Mouse (Mus musculus) lung, postnatal 36 days (tissue): Measurements from ENCODE around the gene Col28a1.
"Not testable (repeated sequence)": the region's sequence is repeated elsewhere in the genome, so short reads cannot be mapped to it uniquely, and the experiment has no call there.

Experiments used
- DNase-seq: peaks from one replicate; pipeline ENCODE4 v3.0.0; 2022; ENCODE audit warnings: mixed read lengths

The Col28a1 gene

DNA sequence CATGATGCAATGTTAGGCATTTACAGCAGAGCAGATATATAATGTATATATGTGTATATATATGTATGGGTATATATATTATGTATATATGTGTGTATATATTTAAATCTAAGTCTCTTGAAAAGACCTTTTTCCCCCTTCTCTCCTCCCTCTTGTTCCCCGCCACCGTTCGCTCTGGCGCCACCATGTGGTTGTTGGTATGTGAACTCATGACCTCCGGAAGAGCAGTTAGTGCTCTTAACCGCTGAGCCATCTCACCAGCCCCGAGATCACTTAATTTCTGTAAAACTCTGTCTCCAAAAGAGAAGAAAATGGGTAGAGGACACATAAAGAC, 208.8 kb downstream of the Col28a1 start:
- peak; percentile 56 for DNase-seq

DNA sequence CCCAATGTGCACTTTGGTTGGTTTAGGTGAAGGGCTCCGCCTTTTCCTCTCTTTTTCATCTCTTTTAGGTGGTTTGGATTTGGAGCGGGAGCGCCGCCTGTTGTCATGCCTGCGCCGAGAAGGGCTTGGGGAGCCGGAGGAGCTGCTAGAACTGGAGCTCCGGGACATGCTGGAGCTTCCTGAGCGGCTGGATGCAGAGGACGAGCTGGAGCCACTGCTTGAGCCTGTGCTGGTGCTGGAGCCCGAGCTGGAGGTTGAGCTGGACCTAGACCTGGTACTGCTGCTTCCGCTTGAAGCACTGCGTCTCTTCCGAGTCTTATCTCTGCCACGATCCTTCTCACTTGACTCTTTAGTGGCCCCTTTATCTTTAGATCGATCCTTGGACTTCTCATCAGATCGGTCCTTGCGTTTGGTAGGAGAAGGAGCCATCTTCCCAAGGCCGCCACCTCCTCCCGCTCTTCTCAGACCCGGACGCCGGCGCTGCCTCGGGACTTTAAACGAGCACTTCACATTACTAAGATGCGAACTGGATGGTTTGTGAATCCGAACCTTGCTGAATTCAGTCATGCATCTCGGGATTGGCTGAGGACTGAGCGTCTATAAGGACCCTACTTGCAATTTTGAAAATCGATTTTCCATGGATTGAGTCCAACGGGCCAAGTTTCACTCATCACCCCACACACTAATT, 209.3 kb downstream of the Col28a1 start:
- DNase-seq: not testable (repeated sequence)

DNA sequence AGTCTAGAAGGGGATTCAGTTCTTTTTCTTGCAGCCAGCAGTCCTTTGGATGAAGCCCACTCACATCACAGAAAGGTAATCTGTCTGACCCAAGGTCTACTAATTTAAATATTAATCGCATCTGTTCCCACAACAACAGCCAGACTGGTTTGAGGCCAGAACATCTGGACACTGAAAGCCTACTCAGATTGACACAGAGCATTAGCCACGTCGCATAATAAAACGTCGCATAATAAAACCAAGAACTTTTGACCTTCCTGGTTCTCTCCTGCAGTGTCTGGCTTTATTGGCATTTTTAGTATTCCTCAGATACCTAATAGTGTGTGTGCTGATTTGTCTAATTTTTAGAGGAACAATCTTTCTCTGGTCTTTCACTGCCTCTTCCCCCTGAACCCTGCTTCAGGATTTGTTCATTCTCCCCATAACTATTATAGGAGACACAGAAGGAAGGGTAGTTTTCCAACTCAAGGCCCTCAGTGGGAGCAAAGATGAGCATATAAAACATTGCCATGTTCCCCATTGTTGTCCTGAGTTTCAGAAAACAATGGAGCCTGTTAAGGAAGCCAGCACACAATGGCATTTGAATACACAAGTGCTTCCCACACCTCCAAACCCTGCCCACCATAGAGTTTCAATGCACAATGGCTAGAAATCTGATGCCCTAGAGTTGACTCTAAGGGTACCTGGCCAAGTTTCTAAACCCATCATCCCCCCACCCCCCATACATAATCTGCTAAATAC, 221.2 kb downstream of the Col28a1 start:
- no peak for DNase-seq

- DNase-seq: no peak
Observed at GRCm38 (mm10) chr6:7969376-7969775, 223.0 kb downstream of the Col28a1 start.

DNA sequence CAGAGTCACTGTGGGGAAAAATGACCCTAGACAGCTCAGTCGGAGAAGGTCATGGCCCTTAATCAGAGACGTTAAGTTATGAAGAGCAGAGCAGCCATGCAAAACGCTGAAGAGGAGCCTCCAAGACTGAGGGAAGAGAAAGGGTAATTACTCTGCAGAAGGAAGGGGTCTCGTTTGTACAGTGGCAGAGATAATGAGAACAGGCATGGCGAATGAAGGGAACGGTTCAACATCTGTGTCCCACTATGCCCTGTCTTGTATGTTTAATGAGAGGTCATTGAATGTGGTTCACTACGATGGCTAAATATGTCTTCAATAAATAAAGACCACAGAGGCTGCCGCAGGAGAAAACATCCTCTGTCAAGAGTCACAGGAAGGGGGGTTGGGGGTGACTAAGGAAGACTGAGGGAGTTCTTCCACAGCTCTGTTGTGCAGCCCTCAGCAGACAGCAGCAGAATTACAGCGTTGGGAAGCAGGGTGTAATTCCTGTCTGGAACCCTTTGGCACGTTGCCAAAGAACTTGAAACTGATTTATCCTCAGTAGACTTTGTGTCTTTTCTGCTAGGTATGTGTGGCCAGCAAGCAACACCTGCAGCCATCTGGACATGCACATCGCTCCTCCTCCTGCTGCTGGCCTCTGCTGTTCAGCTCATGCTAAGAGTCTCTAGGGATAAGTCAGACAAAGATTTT, 226.4 kb downstream of the Col28a1 start:
- DNase-seq: no peak

DNA sequence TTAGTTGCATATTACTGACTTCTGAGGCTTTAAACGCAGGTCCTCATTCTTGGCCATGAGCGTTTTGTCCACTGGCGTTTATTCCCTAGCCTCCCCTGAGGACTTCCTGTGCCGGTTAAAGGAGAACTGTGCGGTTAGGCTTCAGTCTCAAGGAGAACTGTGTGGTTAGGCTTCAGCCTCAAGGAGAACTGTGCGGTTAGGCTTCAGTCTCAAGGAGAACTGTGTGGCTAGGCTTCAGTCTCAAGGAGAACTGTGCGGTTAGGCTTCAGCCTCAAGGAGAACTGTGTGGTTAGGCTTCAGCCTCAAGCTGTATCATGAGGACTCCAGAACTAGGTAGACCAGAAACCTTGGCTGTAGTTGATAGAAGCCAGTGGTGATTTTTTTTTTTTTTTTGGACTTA, 229.7 kb downstream of the Col28a1 start:
- no peak for DNase-seq

- no peak for DNase-seq
Observed at GRCm38 (mm10) chr6:7952208-7952607, 240.2 kb downstream of the Col28a1 start.

- no peak for DNase-seq
Observed at GRCm38 (mm10) chr6:7951778-7952177, 240.6 kb downstream of the Col28a1 start.
